Mouse (Mus musculus) midbrain, postnatal 0 days (tissue): ENCODE data around the gene Nf2. TPM values are rescaled to one million over a fixed set of nuclear protein-coding genes. Genes with fewer than 3 reads are reported as not detected.

Experiments
- ATAC-seq: fragments of 200-750 bp; cut with Nextera tagmentation; 2 replicates; pipeline ENCODE4 v1.8.0; 2017; ENCODE audit warnings: moderate number of reproducible peaks, mild to moderate bottlenecking, moderate TSS enrichment, moderate library complexity; ENCODE audit not compliant: low FRiP score
- DNase-seq: peaks from one replicate; pipeline ENCODE4 v3.0.0-alpha.2; 2015; ENCODE audit warnings: low spot score
- H3K27ac ChIP-seq: fragments of 300-500 bp; sonication (generic); 2 replicates; pipeline ENCODE4 v1.5.1; 2014; ENCODE audit warnings: low read depth, mild to moderate bottlenecking, low read length, mixed read lengths
- H3K27me3 ChIP-seq: fragments of 300-500 bp; sonication (generic); 2 replicates; pipeline ENCODE4 v1.6.1; 2014; ENCODE audit warnings: low read length, control low read depth, mixed read lengths; ENCODE audit not compliant: insufficient read depth
- H3K36me3 ChIP-seq: fragments of 300-500 bp; sonication (generic); 2 replicates; pipeline ENCODE4 v1.6.1; 2014; ENCODE audit warnings: low read length, control low read depth, mixed read lengths; ENCODE audit not compliant: insufficient read depth
- H3K4me1 ChIP-seq: fragments of 300-500 bp; sonication (generic); 2 replicates; pipeline ENCODE4 v1.6.1; 2014; ENCODE audit warnings: mild to moderate bottlenecking, control low read depth, antibody characterized with exemption, low read length, mixed read lengths; ENCODE audit not compliant: insufficient read depth
- H3K4me2 ChIP-seq: fragments of 300-500 bp; sonication (generic); 2 replicates; pipeline ENCODE4 v1.6.1; 2014; ENCODE audit warnings: low read depth, mild to moderate bottlenecking, low read length, mixed read lengths; ENCODE audit not compliant: poor library complexity, severe bottlenecking
- H3K4me3 ChIP-seq: fragments of 300-500 bp; sonication (generic); 2 replicates; pipeline ENCODE4 v1.5.1; 2014; ENCODE audit warnings: low read depth, mild to moderate bottlenecking, low read length, moderate library complexity
- H3K9ac ChIP-seq: fragments of 300-500 bp; sonication (generic); replicated peaks from 2 replicates; pipeline ENCODE4 v1.6.1; 2014; ENCODE audit warnings: mild to moderate bottlenecking, low read length, moderate library complexity, mixed read lengths; ENCODE audit not compliant: poor library complexity, severe bottlenecking
- H3K9me3 ChIP-seq: fragments of 300-500 bp; sonication (generic); 2 replicates; pipeline ENCODE4 v1.6.1; 2016; ENCODE audit warnings: low read length, control low read depth
- CTCF ChIP-seq: IDR thresholded peaks from 2 replicates; pipeline ENCODE4 v1.5.1; 2016; ENCODE audit warnings: antibody characterized with exemption, mild to moderate bottlenecking
- WGBS: fragments of 180-500 bp; shearing (Covaris S2); extraction: QIAGEN DNeasy Blood & Tissue Kit; methylation state at CpG from one replicate; pipeline ENCODE4 v1.1.7; 2014; 5-methylcytosine and 5-hydroxymethylcytosine counted together
- polyA plus RNA-seq: library from polyadenylated mRNA; unstranded; fragments of >200 nt; fragmentation: Nextera tagmentation; extraction: Ambion mirVana; gene quantifications from 2 replicates; pipeline ENCODE4 v1.2.1, GENCODE M21; 2015
- total RNA-seq: library from RNA; depleted of rRNA; stranded (reverse); fragments of >200 nt; gene quantifications from 2 replicates; pipeline ENCODE4 v1.2.3, GENCODE M21; 2014

The Nf2 gene
- total and polyA plus RNA-seq, 2 experiments from 2014 or later = 51.5 to 103 TPM

DNA sequence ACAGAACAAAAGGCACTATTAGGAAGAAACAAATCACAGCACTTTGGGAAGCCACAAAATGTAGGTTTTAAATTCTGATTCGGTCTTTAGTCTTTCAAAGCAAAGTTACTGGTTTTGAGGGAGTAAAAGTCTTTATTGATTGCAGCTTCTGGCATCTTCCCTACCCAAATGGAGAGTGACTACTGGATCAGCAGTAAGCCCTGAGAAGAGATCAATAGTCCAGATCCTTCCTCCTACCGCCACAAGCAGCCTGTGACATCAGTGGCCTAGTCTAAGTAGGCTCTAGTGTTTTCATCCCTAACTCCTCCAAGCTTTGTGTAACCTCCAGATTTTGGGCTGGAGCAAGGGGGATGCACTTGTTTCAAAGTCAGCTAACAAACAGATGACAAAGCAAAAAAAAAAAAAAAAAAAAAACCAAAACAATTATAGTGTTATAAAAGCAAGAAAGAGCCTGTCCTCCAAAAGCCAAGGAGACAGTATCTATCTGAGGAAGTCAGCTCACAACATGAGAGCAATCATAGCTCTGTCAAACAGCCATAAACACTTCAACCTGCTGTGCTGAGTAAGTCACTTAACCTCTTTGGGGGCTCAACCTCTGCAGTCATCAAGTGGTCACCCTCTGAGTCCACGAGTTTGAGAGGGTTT is 15.9 kb downstream of the Nf2 start:
- H3K4me1 ChIP-seq = no peaks in the 10 kb centered on the region
- H3K4me2 ChIP-seq = no peak overlapping the region
- WGBS = 72% methylated on average over 3 of the region's 3 CpGs
- no peak for TF ChIP-seq CTCF
- H3K27me3 ChIP-seq = no peaks in the 10 kb centered on the region
- H3K36me3 ChIP-seq = no peaks in the 10 kb centered on the region
- H3K4me3 ChIP-seq = no peak overlapping the region
- no peak for ATAC-seq
- no peak for DNase-seq
- H3K9ac ChIP-seq = no peak overlapping the region
- H3K27ac ChIP-seq = no peak overlapping the region
- no peaks in the 10 kb centered on the region for H3K9me3 ChIP-seq

DNA sequence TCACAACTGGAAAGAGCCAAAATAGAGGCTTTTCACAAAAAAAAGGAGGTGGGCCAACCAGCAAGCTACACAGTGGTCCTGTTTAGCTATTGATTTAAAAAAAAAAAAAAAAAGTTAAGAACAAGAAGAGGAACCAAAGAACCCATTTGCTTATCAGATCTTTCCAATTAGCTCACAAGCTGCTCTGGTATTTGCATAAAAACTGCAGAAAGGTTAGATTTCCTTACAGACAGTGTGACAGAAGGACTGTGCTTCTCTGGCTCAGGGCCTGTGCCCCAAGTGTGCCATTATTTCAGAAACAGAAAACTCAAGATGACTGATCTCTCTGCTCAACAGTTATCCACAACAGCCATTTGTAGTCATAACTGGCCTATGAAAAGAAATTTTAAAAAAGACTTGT is 18.3 kb downstream of the Nf2 start:
- no peaks in the 10 kb centered on the region for H3K4me1 ChIP-seq
- no peak overlapping the region for H3K4me2 ChIP-seq
- H3K36me3 ChIP-seq = no peaks in the 10 kb centered on the region
- H3K9ac ChIP-seq = no peak overlapping the region
- H3K27me3 ChIP-seq = no peaks in the 10 kb centered on the region
- no peak for ATAC-seq
- no peak overlapping the region for H3K27ac ChIP-seq
- no peak for TF ChIP-seq CTCF
- H3K9me3 ChIP-seq = no peaks in the 10 kb centered on the region
- no peak for DNase-seq
- H3K4me3 ChIP-seq = no peak overlapping the region

- Histone ChIP-seq H3K9ac (no peak overlapping the region), H3K27ac (no peak overlapping the region), H3K4me3 (no peak overlapping the region), H3K4me2 (no peak overlapping the region), H3K9me3 (no peaks in the 10 kb centered on the region), H3K4me1 (no peaks in the 10 kb centered on the region), H3K27me3 (no peaks in the 10 kb centered on the region), H3K36me3 (no peaks in the 10 kb centered on the region)
- ATAC-seq (no peak), DNase-seq (no peak)
- 88% methylated on average over 2 of the region's 2 CpGs for WGBS
- TF ChIP-seq CTCF = no peak
Measured at GRCm38 (mm10) chr11:4827916-4828315, 21.4 kb downstream of the Nf2 start.

GRCm38 (mm10) chr11:4827340-4827739 is 22.0 kb downstream of the Nf2 start:
- no peak for DNase-seq

GRCm38 (mm10) chr11:4826152-4826778 is 23.1 kb downstream of the Nf2 start:
- Histone ChIP-seq H3K4me1 (no peaks in the 10 kb centered on the region), H3K9me3 (no peaks in the 10 kb centered on the region), H3K27ac (no peak overlapping the region), H3K4me3 (no peak overlapping the region), H3K4me2 (no peak overlapping the region), H3K9ac (no peak overlapping the region), H3K27me3 (no peaks in the 10 kb centered on the region), H3K36me3 (no peaks in the 10 kb centered on the region)
- no peak for TF ChIP-seq CTCF
- no peak for ATAC-seq
- no peak for DNase-seq
- 93% methylated on average over 3 of the region's 3 CpGs for WGBS

More at GRCm38 (mm10) chr11:4827340-4827739, 22.0 kb downstream of the Nf2 start:
- Histone ChIP-seq H3K4me1 (no peaks in the 10 kb centered on the region), H3K4me3 (no peak overlapping the region), H3K9me3 (no peaks in the 10 kb centered on the region), H3K27ac (no peak overlapping the region), H3K4me2 (no peak overlapping the region), H3K36me3 (no peaks in the 10 kb centered on the region), H3K27me3 (no peaks in the 10 kb centered on the region), H3K9ac (no peak overlapping the region)
- ATAC-seq = no peak
- no peak for TF ChIP-seq CTCF

DNA sequence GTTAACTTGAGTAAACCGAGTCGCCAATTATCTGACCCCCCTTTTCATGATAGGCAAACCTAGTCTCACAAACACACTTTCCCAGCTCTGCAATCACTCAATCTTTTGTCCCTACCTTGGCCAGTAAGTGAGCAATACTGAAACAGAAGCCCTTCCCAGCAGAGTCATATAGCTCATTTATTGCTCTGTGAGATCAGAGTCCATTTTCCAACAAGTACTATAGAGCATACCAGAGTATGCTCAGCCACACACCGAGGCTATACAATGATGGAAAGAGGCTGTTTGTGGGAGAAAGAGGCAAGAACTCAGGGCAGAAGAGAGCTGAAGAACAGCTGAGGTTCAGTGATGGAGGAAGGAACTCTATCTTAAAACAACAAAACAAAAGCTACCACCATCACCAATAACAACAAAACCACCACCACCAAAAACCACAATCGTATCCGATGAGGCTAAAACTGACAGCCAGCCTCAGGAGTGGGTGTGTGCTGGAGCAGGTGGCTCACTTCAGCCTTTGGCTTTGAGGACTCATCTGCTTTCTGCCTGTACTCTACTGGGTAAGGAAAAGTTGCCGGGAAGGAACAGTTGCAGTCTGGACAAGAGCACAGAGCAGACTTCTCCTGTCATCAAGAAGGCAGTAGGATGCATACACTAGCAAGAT is 25.6 kb downstream of the Nf2 start:
- ATAC-seq = no peak
- H3K9me3 ChIP-seq = no peaks in the 10 kb centered on the region
- H3K4me3 ChIP-seq = no peak overlapping the region
- no peak overlapping the region for H3K9ac ChIP-seq
- no peaks in the 10 kb centered on the region for H3K27me3 ChIP-seq
- no peaks in the 10 kb centered on the region for H3K4me1 ChIP-seq
- H3K4me2 ChIP-seq = no peak overlapping the region
- no peak overlapping the region for H3K27ac ChIP-seq
- H3K36me3 ChIP-seq = no peaks in the 10 kb centered on the region
- 92% methylated on average over 6 of the region's 6 CpGs for WGBS
- no peak for TF ChIP-seq CTCF
- DNase-seq = no peak
